22 mouse cellular contexts compared by ENCODE assay signal in genomic region chr5:5290714-5291113, GRCm38 (mm10).
A peak's percentile ranks its signal among the peaks of the same experiment; 100 is the strongest.
DNase-seq lines count a peak whose midpoint lies in the region; ATAC-seq lines count a peak whose summit lies in the region.
"Had no signal": no experiment of that assay in that cellular context is flagged by ENCODE, and none has a peak within 500 bp of the region (broad histone marks: within the 10 kb centered on the region; RNA-seq: fewer than 3 reads in every experiment).

No protein-coding gene starts in this region.

- H3K4me1 ChIP-seq in heart, embryonic 12.5 days (replicated peaks) = peaks cover 20% of the 10 kb centered on the region
- H3K4me1 ChIP-seq in limb, embryonic 11.5 days (ENCODE audit: control insufficient read depth, insufficient read depth, low read length) = 0 out of 2 replicates have a peak, but pooled peaks cover 3% of the 10 kb centered on the region
- peaks cover 9% of the 10 kb centered on the region; the same call in 1 of the 2 replicates for H3K4me1 ChIP-seq in limb, embryonic 10.5 days
- no peaks in the 10 kb centered on the region for H3K4me1 ChIP-seq in intestine, embryonic 15.5 days (replicated peaks)
- no peaks in the 10 kb centered on the region for H3K4me1 ChIP-seq in stomach, embryonic 16.5 days (ENCODE audit: control insufficient read depth, insufficient read depth, low read length)
- H3K4me1 ChIP-seq: forebrain, embryonic 10.5 days; liver, embryonic 15.5 days; megakaryocyte, embryonic 14.5 days had no signal

- no peak overlapping the region for H3K9ac ChIP-seq in heart, embryonic 12.5 days
- H3K9ac ChIP-seq in limb, embryonic 11.5 days (ENCODE audit: low read length) = no peak overlapping the region
- no peak overlapping the region for H3K9ac ChIP-seq in intestine, embryonic 15.5 days
- H3K9ac ChIP-seq in stomach, embryonic 16.5 days (ENCODE audit: low read length) = no peak overlapping the region
- H3K9ac ChIP-seq: forebrain, postnatal 0 days; heart, embryonic 15.5 days; hindbrain, embryonic 13.5 days; liver, embryonic 15.5 days had no signal

- no peak for ATAC-seq in heart, embryonic 12.5 days (ENCODE audit: insufficient number of reproducible peaks, low FRiP score)
- peak; percentile 17; the same call in 1 of the 2 replicates for ATAC-seq in limb, embryonic 11.5 days (ENCODE audit: insufficient number of reproducible peaks, low FRiP score, low TSS enrichment, low read depth)
- ATAC-seq in intestine, embryonic 15.5 days = peak; percentile 52
- ATAC-seq in stomach, embryonic 16.5 days (ENCODE audit: insufficient read depth, low FRiP score) = peak; percentile 57; the same call in 1 of the 2 replicates
- ATAC-seq: forebrain, postnatal 0 days; midbrain, embryonic 16.5 days had no signal

- peak overlapping the region; percentile 26 for H3K27ac ChIP-seq in heart, embryonic 12.5 days (ENCODE audit: poor library complexity, severe bottlenecking)
- H3K27ac ChIP-seq in limb, embryonic 11.5 days (replicated peaks; ENCODE audit: low read depth, low read length) = no peak overlapping the region
- H3K27ac ChIP-seq in limb, embryonic 10.5 days = no peak overlapping the region
- H3K27ac ChIP-seq in intestine, embryonic 15.5 days = no peak overlapping the region
- no peak overlapping the region for H3K27ac ChIP-seq in stomach, embryonic 16.5 days (ENCODE audit: low read length)
- H3K27ac ChIP-seq: forebrain, embryonic 10.5 days; gastrocnemius, adult 2 months; hindbrain, embryonic 13.5 days; liver, embryonic 15.5 days had no signal

- H3K4me3 ChIP-seq in heart, embryonic 12.5 days = no peak overlapping the region
- H3K4me3 ChIP-seq in limb, embryonic 11.5 days (ENCODE audit: low read depth, low read length) = no peak overlapping the region
- H3K4me3 ChIP-seq in limb, embryonic 10.5 days = no peak overlapping the region
- no peak overlapping the region for H3K4me3 ChIP-seq in intestine, embryonic 15.5 days (replicated peaks)
- no peak overlapping the region for H3K4me3 ChIP-seq in stomach, embryonic 16.5 days (replicated peaks; ENCODE audit: low read length)
- H3K4me3 ChIP-seq: forebrain, embryonic 10.5 days; gastrocnemius, adult 2 months; heart, embryonic 15.5 days; hindbrain, embryonic 13.5 days; liver, embryonic 15.5 days; megakaryocyte, embryonic 14.5 days had no signal

- no peak overlapping the region for H3K4me2 ChIP-seq in heart, embryonic 12.5 days
- H3K4me2 ChIP-seq in limb, embryonic 11.5 days (ENCODE audit: low read depth, severe bottlenecking) = no peak overlapping the region
- H3K4me2 ChIP-seq in intestine, embryonic 15.5 days (replicated peaks) = no peak overlapping the region
- H3K4me2 ChIP-seq in stomach, embryonic 16.5 days (ENCODE audit: low read depth, low read length) = no peak overlapping the region
- H3K4me2 ChIP-seq: heart, embryonic 15.5 days; hindbrain, embryonic 13.5 days; liver, embryonic 15.5 days had no signal

- H3K27me3 ChIP-seq in heart, embryonic 12.5 days (replicated peaks) = no peaks in the 10 kb centered on the region
- H3K27me3 ChIP-seq in limb, embryonic 11.5 days (ENCODE audit: control insufficient read depth, insufficient read depth, low read length) = no peaks in the 10 kb centered on the region
- H3K27me3 ChIP-seq in limb, embryonic 10.5 days (ENCODE audit: low read depth, poor library complexity, severe bottlenecking) = no peaks in the 10 kb centered on the region
- no peaks in the 10 kb centered on the region for H3K27me3 ChIP-seq in intestine, embryonic 15.5 days (replicated peaks)
- no peaks in the 10 kb centered on the region for H3K27me3 ChIP-seq in stomach, embryonic 16.5 days (ENCODE audit: control insufficient read depth, insufficient read depth, low read length)
- H3K27me3 ChIP-seq: heart, embryonic 15.5 days; hindbrain, embryonic 13.5 days; liver, embryonic 15.5 days; megakaryocyte, embryonic 14.5 days had no signal

- 43% methylated on average over 4 of the region's 4 CpGs for WGBS in heart, embryonic 12.5 days
- WGBS in limb, embryonic 11.5 days = 69% methylated on average over 4 of the region's 4 CpGs
- 80% methylated on average over 4 of the region's 4 CpGs for WGBS in limb, embryonic 10.5 days
- 69% methylated on average over 4 of the region's 4 CpGs for WGBS in intestine, embryonic 15.5 days
- 80% methylated on average over 3 of the region's 4 CpGs for WGBS in stomach, embryonic 16.5 days

- no peak for DNase-seq in heart, adult 8-10 months (ENCODE audit: low spot score)
- DNase-seq in limb, embryonic 11.5 days (ENCODE audit: low spot score) = no peak
- no peak for DNase-seq in limb, embryonic 10.5 days (ENCODE audit: low spot score)
- DNase-seq in layer of hippocampus, adult 18-20 months (ENCODE audit: low spot score in 2 of 2) = no peak
- DNase-seq: adrenal gland, postnatal 25 days; cerebellum, adult 11 months; cerebellum, postnatal 14 days; forebrain, postnatal 0 days; gastrocnemius, adult 2 months; kidney, adult 11 months; kidney, postnatal 14 days; thymus, postnatal 14 days had no signal

- H3K36me3 ChIP-seq in heart, embryonic 12.5 days = no peaks in the 10 kb centered on the region
- no peaks in the 10 kb centered on the region for H3K36me3 ChIP-seq in limb, embryonic 11.5 days (ENCODE audit: control insufficient read depth, insufficient read depth, low read length)
- no peaks in the 10 kb centered on the region for H3K36me3 ChIP-seq in limb, embryonic 10.5 days
- H3K36me3 ChIP-seq in intestine, embryonic 15.5 days = no peaks in the 10 kb centered on the region
- no peaks in the 10 kb centered on the region for H3K36me3 ChIP-seq in stomach, embryonic 16.5 days (ENCODE audit: control insufficient read depth, insufficient read depth, low read length)
- H3K36me3 ChIP-seq: forebrain, embryonic 10.5 days; G1E; heart, embryonic 15.5 days; hindbrain, embryonic 13.5 days; liver, embryonic 15.5 days had no signal

- H3K9me3 ChIP-seq in heart, embryonic 12.5 days (replicated peaks) = no peaks in the 10 kb centered on the region
- no peaks in the 10 kb centered on the region for H3K9me3 ChIP-seq in limb, embryonic 11.5 days (ENCODE audit: control insufficient read depth, low read length)
- H3K9me3 ChIP-seq in limb, embryonic 10.5 days (replicated peaks) = no peaks in the 10 kb centered on the region
- no peaks in the 10 kb centered on the region for H3K9me3 ChIP-seq in intestine, embryonic 15.5 days
- no peaks in the 10 kb centered on the region for H3K9me3 ChIP-seq in stomach, embryonic 16.5 days (replicated peaks; ENCODE audit: control insufficient read depth, low read length)
- H3K9me3 ChIP-seq: forebrain, embryonic 10.5 days; G1E; heart, embryonic 15.5 days; hindbrain, embryonic 13.5 days; liver, embryonic 15.5 days; megakaryocyte, embryonic 14.5 days had no signal
